Mouse (Mus musculus): ENCODE measurements around the gene Spo11. TPM values are rescaled to one million over a fixed set of nuclear protein-coding genes. Genes with fewer than 3 reads are reported as not detected.

Gene Spo11
- polyA plus RNA-seq, 1 experiment = not detected

DNA sequence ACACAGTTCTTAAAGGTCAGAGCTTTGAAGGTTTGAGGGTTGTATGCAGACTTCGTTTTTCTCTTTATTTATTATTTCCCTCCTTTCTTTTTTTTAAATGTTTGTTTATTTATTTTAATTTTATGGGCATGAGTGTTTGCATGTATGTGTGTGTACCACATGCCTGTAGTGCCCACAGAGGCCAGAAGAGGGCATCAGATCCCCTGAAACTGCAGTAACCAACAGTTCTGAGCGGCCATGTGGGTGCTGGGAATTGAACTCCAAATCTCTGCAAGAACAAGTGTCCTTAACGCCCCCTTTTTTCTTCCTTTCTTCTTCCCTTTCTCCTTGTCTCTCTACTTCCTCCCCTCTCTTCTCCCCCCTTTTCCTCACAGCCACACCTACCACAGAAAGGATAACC is 17.1 kb upstream of the Spo11 start:
- Histone ChIP-seq H3ac (ENCODE audit: control insufficient read depth, insufficient read length, low read depth) (no peak overlapping the region), H3K79me3 (ENCODE audit: low read depth) (no peaks in the 10 kb centered on the region)
- no peak for TF ChIP-seq MAX (IDR thresholded peaks at IDR 0.05)
- TF ChIP-seq FOSL1 (IDR thresholded peaks at IDR 0.05; ENCODE audit: insufficient read depth, low read length, poor library complexity, severe bottlenecking) = no peak
- no peak for TF ChIP-seq USF1 (IDR thresholded peaks at IDR 0.05; ENCODE audit: low read depth)
- no peak for TF ChIP-seq MYOG (IDR thresholded peaks at IDR 0.05; ENCODE audit: control insufficient read depth, extremely low read depth, insufficient read length)
- TF ChIP-seq CTCF (IDR thresholded peaks at IDR 0.05; ENCODE audit: control insufficient read depth, insufficient read depth, insufficient read length) = no peak
- no peak for TF ChIP-seq MYOD1 (IDR thresholded peaks at IDR 0.05; ENCODE audit: control insufficient read depth, insufficient read length, low read depth)
- TF ChIP-seq CEBPB (IDR thresholded peaks at IDR 0.05; ENCODE audit: low read depth) = no peak

DNA sequence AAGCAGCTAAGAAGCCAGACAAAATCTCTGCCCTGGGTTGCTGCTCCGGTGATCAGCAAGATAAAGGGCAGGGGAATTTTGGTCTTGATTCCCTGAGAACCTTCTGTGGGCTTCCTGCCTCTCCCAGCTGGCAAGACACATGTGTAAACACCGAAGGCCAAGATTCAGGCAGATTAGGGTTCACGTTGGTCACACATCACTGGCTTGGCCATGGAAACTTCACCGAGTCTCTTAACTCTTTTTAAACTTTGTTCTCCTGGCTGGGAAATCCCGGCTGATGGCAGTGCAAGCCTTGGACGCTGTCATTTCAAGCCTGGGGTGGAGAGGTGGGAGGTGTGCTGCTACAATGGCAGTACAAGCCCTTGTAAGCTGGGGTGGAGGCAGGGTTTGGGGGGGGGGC is 16.3 kb upstream of the Spo11 start:
- H3K79me2 ChIP-seq (ENCODE audit: control insufficient read depth, insufficient read depth) = no peaks in the 10 kb centered on the region
- no peak for TF ChIP-seq FOSL1 (IDR thresholded peaks at IDR 0.05; ENCODE audit: insufficient read depth, low read length, poor library complexity, severe bottlenecking)
- no peak overlapping the region for H3ac ChIP-seq (ENCODE audit: control insufficient read depth, insufficient read length, low read depth)
- H3K79me3 ChIP-seq (ENCODE audit: low read depth) = no peaks in the 10 kb centered on the region
- H3K4me3 ChIP-seq (ENCODE audit: insufficient read depth, poor library complexity, severe bottlenecking) = no peak overlapping the region
- H3K36me3 ChIP-seq (ENCODE audit: control insufficient read depth, insufficient read depth) = no peaks in the 10 kb centered on the region
- H3K27me3 ChIP-seq (ENCODE audit: control insufficient read depth, insufficient read depth, insufficient read length) = peaks cover 7% of the 10 kb centered on the region

More for the DNA sequence above, 17.1 kb upstream of the Spo11 start:
- Histone ChIP-seq H3K36me3 (ENCODE audit: control insufficient read depth, insufficient read depth) (no peaks in the 10 kb centered on the region), H3K27me3 (ENCODE audit: control insufficient read depth, insufficient read depth, insufficient read length) (peaks cover 7% of the 10 kb centered on the region), H3K4me3 (ENCODE audit: insufficient read depth, poor library complexity, severe bottlenecking) (no peak overlapping the region), H3K79me2 (ENCODE audit: control insufficient read depth, insufficient read depth) (no peaks in the 10 kb centered on the region)

DNA sequence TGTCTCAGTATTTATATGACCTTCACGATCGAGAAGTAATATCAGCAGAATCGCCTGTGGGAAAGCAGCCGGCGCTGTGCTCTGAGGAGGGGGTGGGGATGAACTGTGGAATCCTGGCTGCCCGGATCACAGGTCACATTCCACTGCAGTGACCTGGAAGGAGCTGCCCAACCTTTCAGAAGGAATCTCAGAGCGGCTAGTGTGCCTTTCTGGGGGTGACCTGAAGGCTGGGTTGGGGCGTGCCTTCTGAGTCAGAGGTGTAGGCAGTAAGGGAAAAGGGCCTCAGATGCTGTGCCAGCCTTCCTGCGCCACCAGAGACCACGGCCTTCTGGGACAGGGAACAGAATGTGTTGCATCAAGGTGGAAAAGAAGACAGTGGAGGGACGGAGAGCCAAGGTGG is 12.3 kb upstream of the Spo11 start:
- H3K36me3 ChIP-seq (ENCODE audit: control insufficient read depth, insufficient read depth) = no peaks in the 10 kb centered on the region
- H3K79me3 ChIP-seq (ENCODE audit: low read depth) = no peaks in the 10 kb centered on the region
- peaks cover 7% of the 10 kb centered on the region for H3K27me3 ChIP-seq (ENCODE audit: control insufficient read depth, insufficient read depth, insufficient read length)
- H3ac ChIP-seq (ENCODE audit: control insufficient read depth, insufficient read length, low read depth) = no peak overlapping the region
- TF ChIP-seq FOSL1 (IDR thresholded peaks at IDR 0.05; ENCODE audit: insufficient read depth, low read length, poor library complexity, severe bottlenecking) (no peak), MYOD1 (IDR thresholded peaks at IDR 0.05; ENCODE audit: control insufficient read depth, insufficient read length, low read depth) (no peak), MAX (IDR thresholded peaks at IDR 0.05) (no peak), MYOG (IDR thresholded peaks at IDR 0.05; ENCODE audit: control insufficient read depth, extremely low read depth, insufficient read length) (no peak), USF1 (IDR thresholded peaks at IDR 0.05; ENCODE audit: low read depth) (no peak), CEBPB (IDR thresholded peaks at IDR 0.05; ENCODE audit: low read depth) (no peak), CTCF (IDR thresholded peaks at IDR 0.05; ENCODE audit: control insufficient read depth, insufficient read depth, insufficient read length) (no peak)
- no peaks in the 10 kb centered on the region for H3K79me2 ChIP-seq (ENCODE audit: control insufficient read depth, insufficient read depth)
- no peak overlapping the region for H3K4me3 ChIP-seq (ENCODE audit: insufficient read depth, poor library complexity, severe bottlenecking)

DNA sequence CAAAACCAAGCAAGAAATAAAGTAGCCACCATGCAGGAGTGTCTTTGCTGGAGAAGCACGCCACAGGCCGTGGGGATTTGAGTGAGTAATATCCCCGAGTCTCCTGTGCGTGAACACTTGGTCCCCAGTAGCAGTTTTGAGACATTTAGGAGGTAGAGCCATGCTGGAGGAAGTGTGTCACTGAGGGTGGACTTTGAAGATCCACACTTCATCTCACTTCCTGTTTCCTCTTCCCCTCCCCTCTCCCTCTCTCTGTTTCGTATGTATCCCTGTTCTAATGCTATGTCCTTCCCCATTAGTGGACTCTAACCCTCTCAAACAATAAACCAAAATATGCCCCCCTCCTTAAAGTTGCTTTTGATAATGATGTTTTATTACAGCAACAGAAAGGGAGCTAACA is 11.0 kb upstream of the Spo11 start:
- Histone ChIP-seq H3K4me3 (ENCODE audit: insufficient read depth, poor library complexity, severe bottlenecking) (no peak overlapping the region), H3K27me3 (ENCODE audit: control insufficient read depth, insufficient read depth, insufficient read length) (peaks cover 7% of the 10 kb centered on the region), H3K79me2 (ENCODE audit: control insufficient read depth, insufficient read depth) (no peaks in the 10 kb centered on the region), H3ac (ENCODE audit: control insufficient read depth, insufficient read length, low read depth) (no peak overlapping the region), H3K36me3 (ENCODE audit: control insufficient read depth, insufficient read depth) (no peaks in the 10 kb centered on the region), H3K79me3 (ENCODE audit: low read depth) (no peaks in the 10 kb centered on the region)
- TF ChIP-seq USF1 (IDR thresholded peaks at IDR 0.05; ENCODE audit: low read depth) (no peak), MYOD1 (IDR thresholded peaks at IDR 0.05; ENCODE audit: control insufficient read depth, insufficient read length, low read depth) (no peak), CEBPB (IDR thresholded peaks at IDR 0.05; ENCODE audit: low read depth) (no peak), FOSL1 (IDR thresholded peaks at IDR 0.05; ENCODE audit: insufficient read depth, low read length, poor library complexity, severe bottlenecking) (no peak), MAX (IDR thresholded peaks at IDR 0.05) (no peak), CTCF (IDR thresholded peaks at IDR 0.05; ENCODE audit: control insufficient read depth, insufficient read depth, insufficient read length) (no peak), MYOG (IDR thresholded peaks at IDR 0.05; ENCODE audit: control insufficient read depth, extremely low read depth, insufficient read length) (no peak)

DNA sequence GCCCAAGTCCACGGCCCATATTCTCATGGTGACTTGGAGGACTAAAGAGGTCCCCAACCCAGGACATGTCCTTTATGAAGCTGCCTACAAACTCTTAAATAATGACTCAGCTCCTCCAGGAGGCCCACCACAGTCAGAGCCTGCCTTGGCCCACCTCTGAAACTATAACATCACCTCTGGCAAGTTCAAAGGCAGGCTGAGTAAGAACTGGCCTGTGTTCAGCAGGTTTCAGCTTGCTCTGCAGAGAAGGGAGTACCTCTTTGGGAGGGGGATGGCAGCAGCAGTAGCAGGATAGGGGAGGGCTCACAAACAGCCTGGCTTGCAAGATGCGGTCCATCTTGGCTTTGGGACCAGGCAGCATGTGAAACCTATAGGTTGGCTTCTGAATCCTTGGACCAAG is 5.6 kb upstream of the Spo11 start:
- Histone ChIP-seq H3K79me2 (ENCODE audit: control insufficient read depth, insufficient read depth) (no peaks in the 10 kb centered on the region), H3K79me3 (ENCODE audit: low read depth) (no peaks in the 10 kb centered on the region), H3K36me3 (ENCODE audit: control insufficient read depth, insufficient read depth) (no peaks in the 10 kb centered on the region), H3K4me3 (ENCODE audit: insufficient read depth, poor library complexity, severe bottlenecking) (no peak overlapping the region), H3ac (ENCODE audit: control insufficient read depth, insufficient read length, low read depth) (no peak overlapping the region), H3K27me3 (ENCODE audit: control insufficient read depth, insufficient read depth, insufficient read length) (no peaks in the 10 kb centered on the region)
- TF ChIP-seq CEBPB (IDR thresholded peaks at IDR 0.05; ENCODE audit: low read depth) = no peak
- no peak for TF ChIP-seq CTCF (IDR thresholded peaks at IDR 0.05; ENCODE audit: control insufficient read depth, insufficient read depth, insufficient read length)
- TF ChIP-seq MYOG (IDR thresholded peaks at IDR 0.05; ENCODE audit: control insufficient read depth, extremely low read depth, insufficient read length) = no peak
- TF ChIP-seq FOSL1 (IDR thresholded peaks at IDR 0.05; ENCODE audit: insufficient read depth, low read length, poor library complexity, severe bottlenecking) = no peak

DNA sequence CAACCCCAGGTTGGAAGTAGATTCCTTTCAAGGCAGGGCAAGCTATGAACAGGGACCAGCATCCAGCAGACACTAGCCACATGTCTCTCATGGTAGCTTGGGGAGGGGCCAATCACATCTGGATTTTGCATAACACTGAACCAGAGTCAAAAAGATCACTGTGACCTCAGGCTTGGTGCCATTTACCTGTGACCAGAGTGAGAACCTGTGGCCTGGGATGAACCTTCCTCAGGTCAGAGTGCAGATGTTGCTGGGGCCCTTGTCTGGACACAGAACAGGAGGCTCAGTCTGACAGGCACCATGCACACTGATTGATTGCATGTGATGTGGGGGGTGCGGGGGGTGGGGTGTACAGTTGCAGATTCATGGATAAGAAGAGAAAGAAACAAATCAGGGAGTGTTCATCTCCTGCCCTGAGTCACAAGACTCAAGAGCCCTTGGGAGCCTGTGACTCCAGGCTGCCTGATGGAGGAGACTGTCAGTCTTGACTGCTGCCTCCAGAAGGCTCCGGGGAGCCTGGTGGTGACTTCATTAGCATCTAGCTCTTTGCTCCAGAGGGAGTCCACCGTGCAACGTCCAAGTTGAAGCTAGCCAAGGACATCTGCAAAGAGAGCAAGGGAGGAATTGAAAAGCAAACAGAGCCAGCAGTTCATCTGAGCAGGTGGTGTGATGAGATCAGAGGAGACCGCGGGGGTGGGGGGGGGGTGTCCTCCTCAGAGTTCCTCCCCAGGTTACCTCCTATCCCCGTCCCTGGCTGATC is 3.5 kb upstream of the Spo11 start:
- Histone ChIP-seq H3K4me3 (ENCODE audit: insufficient read depth, poor library complexity, severe bottlenecking) (no peak overlapping the region), H3K36me3 (ENCODE audit: control insufficient read depth, insufficient read depth) (no peaks in the 10 kb centered on the region), H3ac (ENCODE audit: control insufficient read depth, insufficient read length, low read depth) (no peak overlapping the region), H3K27me3 (ENCODE audit: control insufficient read depth, insufficient read depth, insufficient read length) (peaks cover 4% of the 10 kb centered on the region), H3K79me2 (ENCODE audit: control insufficient read depth, insufficient read depth) (no peaks in the 10 kb centered on the region), H3K79me3 (ENCODE audit: low read depth) (no peaks in the 10 kb centered on the region)
- TF ChIP-seq MAX (IDR thresholded peaks at IDR 0.05) (no peak), MYOG (IDR thresholded peaks at IDR 0.05; ENCODE audit: control insufficient read depth, extremely low read depth, insufficient read length) (no peak), CTCF (IDR thresholded peaks at IDR 0.05; ENCODE audit: control insufficient read depth, insufficient read depth, insufficient read length) (no peak), CEBPB (IDR thresholded peaks at IDR 0.05; ENCODE audit: low read depth) (no peak), MYOD1 (IDR thresholded peaks at IDR 0.05; ENCODE audit: control insufficient read depth, insufficient read length, low read depth) (no peak), FOSL1 (IDR thresholded peaks at IDR 0.05; ENCODE audit: insufficient read depth, low read length, poor library complexity, severe bottlenecking) (no peak), USF1 (IDR thresholded peaks at IDR 0.05; ENCODE audit: low read depth) (no peak)

Data from C2C12 (cell line).